Mouse (Mus musculus) spleen, postnatal 4 days (tissue): Measurements from ENCODE around the gene Per3.
"Not testable (repeated sequence)": the region's sequence is repeated elsewhere in the genome, so short reads cannot be mapped to it uniquely, and the experiment has no call there.

ENCODE experiments used
- DNase-seq, 2 experiments: peaks; one replicate each; pipeline ENCODE4 v3.0.0; 2022; ENCODE audit warnings: low spot score in 2 of 2

Gene Per3

DNA sequence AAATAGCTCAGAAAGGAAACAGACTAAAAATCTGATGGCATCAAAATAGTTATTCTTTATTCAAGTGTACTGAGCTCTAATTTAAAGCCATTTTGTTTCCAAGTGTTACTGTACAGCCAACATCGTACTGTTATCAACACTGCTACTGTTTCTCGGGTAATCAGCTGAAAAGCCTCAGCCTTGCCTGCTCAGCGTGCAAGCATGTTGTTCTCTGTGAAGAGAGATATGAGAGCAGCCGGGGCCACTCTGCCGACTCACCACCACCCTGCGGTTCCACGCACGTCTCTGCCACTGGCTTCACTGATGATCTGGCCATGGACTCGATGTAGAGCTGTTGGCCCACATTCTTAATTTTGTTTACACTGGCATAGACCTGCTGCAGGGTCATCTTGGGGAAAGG lies 20.3 kb downstream of the Per3 start:
- DNase-seq = no peak

DNA sequence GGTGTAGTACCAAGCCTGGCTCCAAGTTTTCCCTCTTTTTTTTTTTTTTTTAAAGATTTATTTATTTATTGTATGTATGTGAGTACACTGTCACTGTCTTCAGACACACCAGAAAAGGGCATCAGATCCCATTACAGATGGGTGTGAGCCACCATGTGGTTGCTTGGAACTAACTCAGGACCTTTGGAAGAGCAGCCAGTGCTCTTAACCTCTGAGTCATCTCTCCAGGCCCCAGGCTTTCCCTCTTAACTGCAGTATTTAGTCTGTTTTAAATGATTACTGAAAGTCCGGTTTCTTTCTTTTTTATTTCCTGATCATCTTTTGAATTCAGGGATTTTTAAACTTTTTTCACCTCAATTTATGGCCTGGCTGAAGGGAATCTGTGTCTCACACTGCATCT lies 27.1 kb downstream of the Per3 start:
- DNase-seq = not testable (repeated sequence)

DNA sequence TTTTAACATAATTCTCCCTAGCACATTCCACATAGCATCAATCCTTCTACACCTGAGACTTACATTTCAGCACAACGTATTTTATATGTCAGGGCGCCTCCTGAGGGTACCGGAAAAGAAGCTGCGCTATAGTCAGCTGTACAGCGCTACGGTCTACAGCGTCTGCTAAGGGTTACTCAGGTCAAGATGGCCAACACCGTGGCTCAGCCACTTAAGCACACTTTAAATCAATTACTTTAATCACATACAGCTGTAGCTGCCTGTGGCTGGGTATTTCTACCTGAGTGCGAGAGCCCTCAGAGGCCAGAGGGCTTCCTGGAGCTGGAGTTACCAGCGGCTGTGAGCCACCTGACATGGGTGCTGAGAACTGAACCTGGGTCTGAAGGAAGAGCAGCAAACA lies 28.5 kb downstream of the Per3 start:
- DNase-seq = no peak

DNA sequence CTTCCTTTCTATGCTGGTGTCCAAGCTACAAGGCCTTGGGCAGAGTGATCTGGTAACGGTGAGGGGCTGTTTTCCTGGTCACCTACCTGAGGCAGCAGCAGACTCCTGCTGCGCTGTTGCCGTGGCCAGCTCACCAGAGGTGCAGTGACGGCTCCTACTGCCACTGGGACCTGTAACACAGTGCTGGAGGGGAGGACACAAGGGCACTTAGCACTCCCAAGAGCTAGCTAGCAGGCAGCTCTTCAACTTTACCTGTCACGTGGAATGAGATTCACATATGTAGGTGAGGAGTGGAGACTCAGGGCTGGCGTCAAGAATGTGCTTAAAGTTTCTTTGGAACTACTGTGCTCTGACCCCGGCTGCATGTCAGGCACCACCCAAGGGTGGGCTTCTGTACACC lies 34.1 kb downstream of the Per3 start:
- DNase-seq = no peak

DNA sequence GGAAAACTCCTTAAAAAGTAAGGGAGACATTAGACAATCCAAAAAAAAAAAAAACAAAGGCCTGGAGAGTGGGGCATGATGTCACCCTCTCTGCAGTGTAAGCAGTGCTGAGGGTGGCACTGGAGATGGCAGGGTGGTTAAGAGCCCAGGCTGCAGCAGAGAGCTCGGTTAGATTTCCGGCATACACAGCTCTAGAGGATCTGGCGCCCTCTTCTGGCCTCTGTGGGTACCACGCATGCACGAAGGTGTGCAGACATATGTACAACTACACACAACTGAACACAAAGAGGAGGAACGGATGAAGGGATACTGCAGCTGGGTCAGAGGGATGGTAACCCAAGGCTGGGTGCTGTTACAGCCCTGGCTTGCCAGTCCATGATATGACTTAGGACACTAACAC lies 37.5 kb downstream of the Per3 start:
- DNase-seq = peak; percentile 57 to 82

DNA sequence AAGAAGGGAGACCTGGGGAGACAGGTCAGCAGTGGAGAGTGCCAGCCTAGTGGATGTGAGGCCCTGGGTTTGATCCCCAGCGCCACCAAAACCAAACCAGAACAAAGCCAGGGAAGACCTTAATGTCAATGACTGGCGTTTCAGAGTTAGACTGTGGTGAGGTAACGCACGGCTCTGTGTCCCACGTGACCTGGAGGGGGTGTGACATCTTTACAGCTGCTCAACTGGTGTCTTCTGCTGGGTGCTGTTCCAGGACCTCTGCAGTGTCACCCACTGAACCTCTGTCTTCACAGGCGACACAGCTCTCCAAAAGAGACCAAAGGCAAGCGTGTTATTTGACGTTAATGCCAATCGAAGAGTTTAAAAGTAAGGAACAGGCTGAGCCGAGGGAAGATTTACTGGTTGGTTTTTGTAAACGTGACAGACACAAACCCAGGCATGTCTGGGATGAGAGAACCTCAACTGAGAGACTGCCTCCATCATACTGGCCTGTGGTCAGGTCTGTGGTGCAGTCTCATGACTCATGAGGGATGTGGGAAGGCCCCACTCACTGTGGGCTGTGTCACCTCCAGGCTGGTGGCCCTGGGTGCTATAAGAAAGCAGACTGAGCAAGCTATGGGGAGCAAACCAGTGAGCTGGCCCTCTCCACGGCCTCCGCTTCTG lies 38.7 kb downstream of the Per3 start:
- no peak for DNase-seq

DNA sequence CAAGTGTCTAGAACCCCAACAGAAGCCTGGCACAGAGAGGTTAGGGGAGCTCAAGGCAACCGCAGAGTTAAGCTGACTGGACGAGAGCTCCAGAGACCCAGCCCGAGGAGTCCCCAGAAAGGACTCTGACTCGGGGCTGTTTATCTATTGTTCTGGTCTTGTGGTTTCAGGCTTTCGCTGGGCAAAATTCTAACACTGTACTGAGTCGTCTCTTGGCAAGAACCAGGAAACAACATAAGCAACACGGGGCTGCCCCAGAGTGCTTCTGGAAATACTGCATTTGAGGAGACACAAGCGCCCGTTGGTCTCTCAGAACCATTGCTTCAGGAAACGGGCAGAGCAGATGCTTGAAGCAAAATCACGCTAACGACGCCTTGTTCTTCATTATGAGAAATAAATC lies 43.1 kb downstream of the Per3 start:
- no peak for DNase-seq

DNA sequence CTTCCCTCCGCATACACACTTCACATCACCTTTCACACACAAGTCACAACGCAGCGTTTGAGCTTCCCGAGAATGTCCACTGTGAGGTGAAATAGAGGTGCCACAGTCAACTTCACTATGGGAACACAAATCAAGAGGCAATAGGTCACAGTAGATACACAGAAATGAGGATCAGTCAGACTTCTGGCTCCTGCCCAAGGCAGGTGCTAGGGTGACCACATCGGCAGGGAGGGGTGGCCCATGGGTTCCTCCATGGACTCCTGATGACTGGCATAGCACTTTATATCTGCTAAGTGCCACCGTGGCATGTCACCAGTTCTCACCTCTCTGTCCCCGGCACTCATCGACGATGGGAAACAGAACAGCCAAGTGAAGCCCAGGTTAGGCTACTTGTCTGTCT lies 45.8 kb downstream of the Per3 start:
- DNase-seq = no peak

DNA sequence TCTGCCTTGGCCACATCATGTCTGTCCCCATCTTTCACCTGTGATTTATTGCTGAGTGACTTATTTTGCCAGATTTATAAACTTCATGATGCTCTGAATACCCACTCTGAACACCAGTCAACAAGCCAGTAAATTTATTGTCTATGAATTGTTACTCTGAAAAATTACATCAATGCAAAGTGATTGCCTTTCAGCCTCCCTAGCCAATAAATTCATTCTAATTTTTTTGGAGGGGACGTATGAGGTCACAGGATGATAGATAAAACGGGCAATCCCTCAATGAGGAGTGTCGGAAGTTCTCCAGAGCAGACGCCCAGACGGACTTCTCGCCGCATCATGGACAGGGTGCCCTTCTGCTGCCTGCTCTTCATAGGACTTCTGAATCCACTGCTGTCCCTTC lies 47.7 kb downstream of the Per3 start, which contains the start of gene Uts2:
Gene Uts2, plus strand, starts transcription at position 301 of the 400 bp plus-strand sequence.
- no peak for DNase-seq

DNA sequence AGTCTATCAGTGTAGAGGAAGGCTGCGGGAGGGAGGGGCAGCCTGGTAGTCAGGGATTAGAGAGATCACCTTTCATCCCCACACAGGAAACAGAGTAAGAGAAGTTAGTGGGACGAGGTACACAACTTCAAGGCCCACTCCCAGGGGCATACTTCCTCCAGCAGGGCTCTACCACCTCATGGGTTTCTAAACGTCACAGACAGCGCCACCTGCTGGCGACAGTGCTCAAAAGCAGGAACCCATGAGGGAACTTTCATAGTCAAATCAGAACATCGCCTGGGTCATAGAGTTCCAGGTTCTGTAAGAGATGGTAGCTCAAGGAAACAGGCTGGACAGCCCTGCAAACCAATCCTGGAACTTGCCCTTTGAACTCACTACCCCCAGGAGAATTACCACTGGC lies 54.3 kb downstream of the Per3 start:
- DNase-seq = no peak

DNA sequence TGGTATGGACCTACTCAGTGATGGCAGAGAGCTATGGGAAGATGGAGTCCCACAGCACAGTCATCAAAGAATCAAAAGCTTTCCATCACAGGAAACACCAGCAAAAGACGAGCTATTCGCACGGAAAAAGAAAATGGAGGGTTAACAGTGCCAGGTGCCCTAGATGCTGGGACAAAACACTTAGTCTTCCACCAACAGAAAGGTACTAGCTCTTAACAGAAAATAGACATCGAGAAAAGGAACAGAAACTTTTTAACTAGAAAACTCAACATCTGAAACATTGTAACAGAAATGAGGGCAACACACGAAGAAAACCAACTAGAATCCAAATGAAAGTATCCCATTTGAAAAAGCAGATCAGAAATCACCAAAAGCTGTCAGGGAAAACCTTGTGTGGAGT lies 64.3 kb downstream of the Per3 start:
- DNase-seq = no peak

DNA sequence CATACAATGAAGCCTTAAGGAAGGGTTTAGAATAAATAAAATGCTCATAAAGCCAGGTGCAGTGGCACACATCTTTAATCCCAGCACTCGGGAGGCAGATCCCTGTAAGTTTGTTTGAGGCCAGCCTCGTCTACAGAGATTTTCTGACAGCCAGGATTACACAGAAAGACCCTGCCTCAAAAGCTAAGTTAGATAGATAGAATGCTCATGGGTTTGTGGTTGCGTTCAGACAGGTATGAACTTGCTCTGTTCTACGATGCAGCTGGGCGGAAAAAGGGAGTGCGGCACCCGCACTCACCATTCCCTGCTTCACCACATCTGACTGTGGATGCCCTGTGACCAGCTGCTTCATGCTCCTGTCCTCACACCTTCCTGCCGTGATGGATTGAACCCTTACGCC lies 65.0 kb downstream of the Per3 start:
- no peak for DNase-seq

DNA sequence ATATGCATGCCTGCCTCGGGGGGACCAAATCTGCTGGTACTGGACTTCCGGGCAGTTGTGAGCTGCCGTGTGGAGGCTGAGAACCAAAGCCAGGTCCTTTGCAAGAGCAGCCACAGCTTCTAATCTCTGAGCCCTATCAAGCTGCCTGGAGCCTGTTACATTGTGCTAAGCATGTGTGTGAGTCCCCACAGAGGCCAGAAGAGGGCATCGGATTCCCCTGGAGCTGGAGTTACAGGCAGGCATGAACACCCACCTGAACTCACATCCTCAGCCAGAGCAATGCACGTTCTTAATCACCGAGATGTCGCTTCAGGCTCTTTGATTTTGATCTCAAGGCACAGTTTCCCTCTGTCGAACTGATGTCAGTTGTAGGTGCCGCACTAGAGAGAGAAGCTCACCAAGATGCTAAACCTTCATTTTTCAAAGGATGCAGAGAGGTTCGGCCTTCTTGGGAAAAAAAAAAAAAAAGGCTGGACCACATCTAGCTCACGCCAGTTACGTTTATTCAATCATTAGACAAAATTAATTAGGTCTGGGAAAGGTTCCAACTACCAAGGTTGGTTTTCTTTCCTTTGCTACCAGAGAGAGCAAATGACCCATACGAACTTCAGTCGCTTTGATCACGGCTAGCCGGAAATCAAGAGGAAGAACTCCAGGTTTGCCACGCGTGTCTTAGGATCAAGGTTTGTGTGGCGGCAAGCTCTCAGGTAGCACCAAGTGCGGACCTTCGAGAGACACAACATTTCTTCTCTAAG lies 66.1 kb downstream of the Per3 start:
- DNase-seq = no peak

DNA sequence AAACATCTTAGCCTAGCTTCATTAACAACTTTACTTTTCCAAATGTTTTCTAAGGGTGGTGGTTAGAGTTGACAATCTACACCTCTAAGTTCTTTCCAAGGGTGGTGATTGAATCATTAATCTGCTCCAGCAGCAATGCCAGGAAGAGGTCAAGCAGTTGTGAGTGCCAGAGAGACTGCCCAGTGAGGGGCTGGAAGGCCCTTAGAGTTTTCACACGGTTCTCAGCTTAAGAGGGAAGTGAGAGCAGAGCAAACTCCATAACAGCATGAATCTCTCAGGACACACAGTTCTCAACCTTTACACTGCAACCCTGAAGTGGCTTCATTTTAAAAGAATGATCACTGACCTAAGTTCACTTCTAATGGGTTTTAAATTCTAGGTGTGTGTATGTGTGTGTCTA lies 69.3 kb downstream of the Per3 start:
- DNase-seq = no peak

DNA sequence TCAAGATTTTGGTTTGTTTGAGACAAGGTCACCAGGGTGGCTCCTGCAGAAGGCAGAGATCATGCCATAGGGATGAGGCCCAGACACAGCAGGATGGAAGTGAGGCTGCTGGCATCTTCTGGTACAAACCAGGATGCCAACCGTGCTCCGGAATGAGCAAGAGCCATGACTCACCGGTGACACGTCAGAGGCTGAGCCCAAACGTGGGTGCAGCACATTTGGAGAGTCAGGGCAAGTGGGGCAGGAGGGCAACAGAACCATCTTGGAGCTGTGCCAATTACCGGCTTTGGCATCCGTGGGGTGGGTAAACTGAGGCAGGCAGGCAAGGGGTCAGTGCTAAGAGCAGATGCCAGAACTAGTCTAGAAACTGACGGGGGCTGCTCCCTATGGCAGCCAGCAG lies 71.2 kb downstream of the Per3 start:
- DNase-seq = no peak

DNA sequence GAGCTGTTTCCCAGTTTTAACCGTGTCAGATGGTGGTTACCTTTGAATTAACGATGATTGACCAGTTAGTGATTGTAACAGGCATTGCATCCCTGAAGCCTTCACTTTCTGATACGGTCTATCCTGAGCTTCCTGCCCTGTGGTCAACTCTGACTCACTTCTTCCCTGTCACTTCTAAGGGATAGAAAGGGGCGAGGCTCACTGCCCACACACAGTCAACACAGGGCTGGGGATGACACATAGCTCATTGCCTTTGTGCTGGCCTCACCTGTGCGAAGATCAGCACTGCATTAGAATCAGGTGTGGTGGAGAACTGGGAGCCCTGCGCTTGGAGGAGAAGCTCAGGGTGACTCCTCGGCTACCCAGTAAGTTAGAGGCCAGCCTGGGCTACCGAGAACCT lies 75.5 kb downstream of the Per3 start:
- DNase-seq = no peak

DNA sequence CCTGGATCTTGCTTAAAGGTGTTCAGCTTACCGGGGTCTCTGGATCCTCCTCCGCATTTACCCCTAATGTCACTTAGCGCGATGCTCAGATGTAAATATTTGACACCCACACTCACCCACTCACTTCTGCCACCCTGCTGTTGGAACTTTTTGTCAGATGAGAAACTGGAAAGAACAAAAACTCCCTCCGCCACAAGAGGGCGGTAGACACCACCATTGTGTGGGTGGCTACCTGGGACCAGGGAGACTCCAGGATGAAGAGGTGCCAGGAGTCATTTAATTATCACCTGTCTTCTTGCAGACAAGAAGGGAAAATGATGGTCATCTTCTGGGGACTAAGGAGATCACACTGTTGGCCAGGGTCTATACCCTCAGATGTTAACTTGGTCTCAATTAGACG lies 77.9 kb downstream of the Per3 start:
- peak; percentile 42 to 76 for DNase-seq

DNA sequence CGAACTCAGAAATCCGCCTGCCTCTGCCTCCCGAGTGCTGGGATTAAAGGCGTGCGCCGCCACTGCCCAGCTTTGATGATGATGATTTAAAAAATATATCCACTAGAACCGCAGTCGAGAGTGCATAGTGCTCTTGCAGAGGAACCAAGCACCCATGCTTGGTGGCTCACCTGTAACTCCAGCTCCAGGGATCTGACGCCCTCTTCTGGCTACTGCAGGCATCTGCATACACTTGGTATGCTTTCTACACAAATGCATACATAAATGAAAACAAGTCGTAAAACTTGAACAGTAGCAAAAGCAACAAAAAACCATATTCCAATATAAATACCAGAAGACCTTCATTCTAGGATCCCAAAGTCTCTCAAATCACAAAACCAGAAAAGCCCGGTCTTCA lies 78.9 kb downstream of the Per3 start:
- no peak for DNase-seq

DNA sequence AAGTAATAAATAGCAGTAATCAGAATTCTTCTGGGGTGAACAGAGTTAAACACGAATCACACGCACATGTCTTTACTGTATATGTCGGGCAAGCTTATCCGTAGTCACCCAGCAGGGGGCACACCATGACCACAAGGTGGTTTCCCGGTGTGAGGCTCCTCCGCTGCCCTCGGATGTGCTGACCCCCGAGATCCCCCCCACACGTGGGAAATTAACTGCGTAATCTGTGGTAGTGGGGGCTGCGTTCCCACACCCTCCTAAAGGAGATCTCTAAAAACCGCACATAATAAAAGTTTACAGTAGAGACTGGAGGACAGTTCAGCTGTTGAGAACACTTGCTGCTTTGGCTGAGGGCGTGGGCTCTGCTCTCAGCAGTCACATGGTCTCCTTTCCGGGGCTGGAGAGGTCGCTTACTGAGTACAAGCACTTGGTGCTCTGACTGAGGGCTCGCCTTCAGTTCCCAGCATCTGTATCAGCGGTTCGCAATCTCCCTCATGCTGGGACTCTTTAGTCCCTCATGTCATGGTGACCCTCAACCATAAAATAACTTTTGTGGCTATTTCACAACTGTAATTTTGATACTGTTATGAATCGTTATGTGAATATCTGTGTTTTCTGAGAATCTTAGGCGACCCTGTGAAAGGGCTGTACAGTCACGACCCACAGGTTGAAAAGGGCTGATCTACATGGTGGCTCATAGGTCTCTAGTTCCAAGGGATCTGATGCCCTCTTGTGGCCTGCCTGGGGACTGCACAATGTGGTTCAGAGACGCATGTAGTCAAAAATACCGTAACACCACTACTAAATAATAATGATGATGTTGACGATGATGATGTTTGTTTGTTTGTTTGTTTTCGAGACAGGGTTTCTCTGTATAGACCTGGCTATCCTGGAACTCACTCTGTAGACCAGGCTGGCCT lies 79.6 kb downstream of the Per3 start:
- peak; percentile 76 to 90 for DNase-seq

DNA sequence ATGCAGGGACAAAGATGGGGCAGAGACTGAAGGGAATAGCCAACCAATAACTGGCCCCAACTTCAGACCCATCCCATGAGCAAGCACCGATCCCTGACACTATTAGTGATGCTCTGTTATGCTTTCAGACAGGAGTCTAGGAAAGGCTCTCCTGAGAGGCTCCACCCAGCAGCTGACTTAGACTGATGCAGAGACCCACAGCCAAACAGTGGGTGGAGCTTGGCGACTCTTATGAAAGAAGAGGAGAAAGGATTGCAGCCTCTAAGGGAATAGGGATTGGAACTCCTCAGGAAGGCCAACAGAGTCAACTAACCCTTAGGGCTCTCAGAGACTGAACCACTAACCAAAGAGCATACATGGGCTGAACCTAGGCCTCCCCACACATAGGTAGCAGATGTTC lies 80.8 kb downstream of the Per3 start:
- DNase-seq = no peak

DNA sequence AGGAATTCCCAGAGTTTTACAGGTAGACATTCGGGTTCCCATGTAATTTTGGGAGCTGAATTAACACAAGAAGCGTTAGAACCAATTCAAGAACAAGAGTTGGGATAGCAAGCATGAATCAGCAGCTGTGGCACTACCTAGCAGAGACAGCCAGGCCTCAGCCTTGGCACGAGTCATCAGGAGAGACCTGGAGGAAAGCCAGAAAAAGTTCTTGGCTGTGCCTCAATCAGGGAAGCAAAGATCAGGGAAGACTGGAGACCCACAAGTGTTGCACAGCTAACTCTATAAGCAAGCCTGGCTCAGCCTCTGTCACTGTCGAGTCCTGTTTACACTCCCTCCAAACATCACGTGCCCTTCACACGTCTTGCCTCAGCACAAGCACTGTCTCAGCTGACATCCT lies 82.2 kb downstream of the Per3 start:
- no peak for DNase-seq

DNA sequence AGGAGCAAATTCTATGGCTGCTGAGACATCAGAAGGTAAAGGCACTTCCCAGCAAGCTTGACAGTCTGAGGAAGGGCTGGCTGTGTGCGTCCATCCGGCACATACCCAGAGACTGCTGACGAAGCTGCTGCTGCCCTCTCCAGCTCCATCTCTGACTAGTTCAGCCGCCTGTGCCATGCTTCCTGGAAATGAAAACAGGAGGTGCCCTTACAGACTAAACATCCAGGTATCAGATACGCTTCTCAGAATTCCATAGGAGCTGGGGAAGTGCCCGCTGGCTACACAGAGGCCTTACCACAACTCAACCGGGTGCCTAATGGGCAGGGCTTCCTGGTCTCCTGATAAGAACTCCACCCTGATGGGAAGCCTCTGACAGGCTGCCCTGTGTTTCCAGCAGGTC lies 85.9 kb downstream of the Per3 start:
- no peak for DNase-seq

DNA sequence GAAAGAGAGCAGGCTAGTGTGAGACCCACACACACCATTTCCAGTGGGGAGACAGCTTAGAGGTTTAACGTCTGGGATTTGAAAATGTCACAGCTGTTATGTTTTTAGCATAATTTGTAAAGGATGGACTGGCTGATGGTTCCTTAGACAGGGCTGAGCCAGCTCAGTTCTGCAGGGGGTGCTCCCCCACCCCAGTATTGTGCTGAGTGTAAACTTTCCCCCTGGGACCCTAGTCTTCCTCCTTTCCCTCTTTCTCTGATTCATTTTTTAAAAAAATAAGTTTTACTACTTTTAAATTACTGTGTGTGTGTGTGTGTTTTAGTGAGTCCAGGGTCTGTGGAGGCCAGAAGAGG lies 87.4 kb downstream of the Per3 start:
- DNase-seq = no peak
